Mouse (Mus musculus) brown adipose tissue, adult 24 weeks (tissue): ENCODE results near the gene Muc4. TPM values are rescaled to one million over a fixed set of nuclear protein-coding genes. Genes with fewer than 3 reads are reported as not detected.

Source experiments
- H3K27ac ChIP-seq: fragments of 200-500 bp; replicated peaks from 2 replicates; pipeline ENCODE4 v1.5.1; 2012; ENCODE audit warnings: low read depth, mild to moderate bottlenecking, low read length
- H3K4me1 ChIP-seq: fragments of 200-500 bp; 2 replicates; pipeline ENCODE4 v1.6.1; 2012; ENCODE audit warnings: low read length, mixed read lengths; ENCODE audit not compliant: control insufficient read depth, insufficient read depth, insufficient read length
- H3K4me3 ChIP-seq: fragments of 200-500 bp; 2 replicates; pipeline ENCODE4 v1.5.1; 2012; ENCODE audit warnings: low read depth, mild to moderate bottlenecking, low read length, moderate library complexity; ENCODE audit not compliant: insufficient read depth
- polyA plus RNA-seq: library from polyadenylated mRNA; stranded (reverse); fragments of >200 nt; gene quantifications from 2 replicates; pipeline ENCODE4 v1.2.4, GENCODE M21; 2012; ENCODE audit not compliant: missing spikeins, insufficient read depth, insufficient read length

The Muc4 gene
- polyA plus RNA-seq, 1 experiment = not detected

- Histone ChIP-seq H3K4me1 (peaks cover 5% of the 10 kb centered on the region; the same call in 1 of the 2 replicates), H3K27ac (no peak overlapping the region), H3K4me3 (no peak overlapping the region)
These were observed 90.8 kb downstream of the Muc4 start for GRCm38 (mm10) chr16:32826521-32826920.

- H3K4me3 ChIP-seq = no peak overlapping the region
These were observed 93.4 kb downstream of the Muc4 start for GRCm38 (mm10) chr16:32829104-32829503.

GRCm38 (mm10) chr16:32831501-32831900 lies 95.8 kb downstream of the Muc4 start:
- no peaks in the 10 kb centered on the region for H3K4me1 ChIP-seq
- no peak overlapping the region for H3K27ac ChIP-seq
- H3K4me3 ChIP-seq = no peak overlapping the region

More at GRCm38 (mm10) chr16:32829104-32829503, 93.4 kb downstream of the Muc4 start:
- Histone ChIP-seq H3K27ac (no peak overlapping the region), H3K4me1 (no peaks in the 10 kb centered on the region)

Other genes with a start within 250 kb of the Muc4 start
- not detected in 2 replicates for gene Slc51a, start 248.0 kb upstream of the Muc4 start, polyA plus RNA-seq
- not detected in 2 replicates for gene Zdhhc19, start 239.6 kb upstream of the Muc4 start, polyA plus RNA-seq
- 13.7 and 27.0 TPM in 2 replicates for gene Tfrc, start 127.0 kb upstream of the Muc4 start, polyA plus RNA-seq
- 18.7 and 24.1 TPM in 2 replicates for gene Tnk2, start 92.0 kb upstream of the Muc4 start, polyA plus RNA-seq
- not detected in 2 replicates for gene Muc20, start 61.5 kb downstream of the Muc4 start, polyA plus RNA-seq
- not detected in 2 replicates for gene Smbd1, start 74.6 kb downstream of the Muc4 start, polyA plus RNA-seq
- 24.4 and 45.4 TPM in 2 replicates for gene Fyttd1, start 141.6 kb downstream of the Muc4 start, polyA plus RNA-seq
- 9.6 and 12.6 TPM in 2 replicates for gene Rubcn, start 141.9 kb downstream of the Muc4 start, polyA plus RNA-seq
- gene Lrch3, start 178.2 kb downstream of the Muc4 start, polyA plus RNA-seq = 10.2 and 13.6 TPM in 2 replicates